Mouse (Mus musculus): Measurements from ENCODE around the gene Ms4a4b. TPM values are rescaled to one million over a fixed set of nuclear protein-coding genes. Genes with fewer than 3 reads are reported as not detected.
"Not testable (repeated sequence)": the region's sequence is repeated elsewhere in the genome, so short reads cannot be mapped to it uniquely, and the experiment has no call there.

Ms4a4b gene
- polyA plus RNA-seq (2012; rRNA removed), result 4.2 and 5.4 TPM in 2 replicates

- DNase-seq (ENCODE audit: low read depth, low spot score), result no peak
These were observed at the start of gene Ms4a4b for GRCm38 (mm10) chr19:11443338-11443737. Gene Ms4a4b, plus strand, starts transcription at chr19:11443553.

- DNase-seq (ENCODE audit: low read depth, low spot score), result no peak
These were observed 47.6 kb upstream of the Ms4a4b start for GRCm38 (mm10) chr19:11395769-11396168.

- 86% methylated on average over 3 of the region's 3 CpGs for WGBS
- DNase-seq (ENCODE audit: low read depth, low spot score), result no peak
These were observed 38.8 kb upstream of the Ms4a4b start, which contains the start of gene Ms4a4c for GRCm38 (mm10) chr19:11404527-11404926. Gene Ms4a4c, plus strand, starts transcription at chr19:11404770.

GRCm38 (mm10) chr19:11407428-11407827 is 35.9 kb upstream of the Ms4a4b start:
- DNase-seq (ENCODE audit: low read depth, low spot score), result no peak

- DNase-seq (ENCODE audit: low read depth, low spot score), result no peak
- 92% methylated on average over 1 of the region's 1 CpGs for WGBS
These were observed 34.8 kb upstream of the Ms4a4b start for GRCm38 (mm10) chr19:11408591-11408990.

- no peak for DNase-seq (ENCODE audit: low read depth, low spot score)
- WGBS, result 80% methylated on average over 1 of the region's 1 CpGs
These were observed 31.7 kb upstream of the Ms4a4b start for GRCm38 (mm10) chr19:11411640-11412039.

GRCm38 (mm10) chr19:11414084-11414483 is 29.3 kb upstream of the Ms4a4b start:
- DNase-seq (ENCODE audit: low read depth, low spot score), result no peak
- WGBS, result 88% methylated on average over 1 of the region's 1 CpGs

GRCm38 (mm10) chr19:11415581-11415980 is 27.8 kb upstream of the Ms4a4b start:
- 62% methylated on average over 3 of the region's 3 CpGs for WGBS
- no peak for DNase-seq (ENCODE audit: low read depth, low spot score)

GRCm38 (mm10) chr19:11418865-11419264 is 24.5 kb upstream of the Ms4a4b start:
- 71% methylated on average over 3 of the region's 3 CpGs for WGBS
- not testable (repeated sequence) for DNase-seq (ENCODE audit: low read depth, low spot score)

- not testable (repeated sequence) for DNase-seq (ENCODE audit: low read depth, low spot score)
These were observed 12.1 kb upstream of the Ms4a4b start for GRCm38 (mm10) chr19:11431209-11431608.

GRCm38 (mm10) chr19:11435058-11435834 is 8.1 kb upstream of the Ms4a4b start:
- WGBS, result 83% methylated on average over 4 of the region's 4 CpGs
- no peak for DNase-seq (ENCODE audit: low read depth, low spot score)

More at GRCm38 (mm10) chr19:11431209-11431608, 12.1 kb upstream of the Ms4a4b start:
- WGBS, result 72% methylated on average over 1 of the region's 1 CpGs

- 76% methylated on average over 5 of the region's 5 CpGs for WGBS
- no peak for DNase-seq (ENCODE audit: low read depth, low spot score)
These were observed 611 bp downstream of the Ms4a4b start for GRCm38 (mm10) chr19:11443964-11444363.

- DNase-seq (ENCODE audit: low read depth, low spot score), result no peak
- WGBS, result 84% methylated on average over 2 of the region's 2 CpGs
These were observed 3.9 kb downstream of the Ms4a4b start for GRCm38 (mm10) chr19:11447238-11447637.

- DNase-seq (ENCODE audit: low read depth, low spot score), result not testable (repeated sequence)
- 41% methylated on average over 4 of the region's 4 CpGs for WGBS
These were observed 15.7 kb downstream of the Ms4a4b start for GRCm38 (mm10) chr19:11459041-11459440.

- not testable (repeated sequence) for DNase-seq (ENCODE audit: low read depth, low spot score)
- 30% methylated on average over 1 of the region's 1 CpGs for WGBS
These were observed 21.4 kb downstream of the Ms4a4b start for GRCm38 (mm10) chr19:11464795-11465194.

- no peak for DNase-seq (ENCODE audit: low read depth, low spot score)
- 28% methylated on average over 5 of the region's 5 CpGs for WGBS
These were observed 23.1 kb downstream of the Ms4a4b start for GRCm38 (mm10) chr19:11466471-11466870.

- 74% methylated on average over 1 of the region's 1 CpGs for WGBS
- DNase-seq (ENCODE audit: low read depth, low spot score), result not testable (repeated sequence)
These were observed 25.0 kb downstream of the Ms4a4b start for GRCm38 (mm10) chr19:11468361-11468760.

GRCm38 (mm10) chr19:11469215-11469614 is 25.9 kb downstream of the Ms4a4b start, which contains the start of gene Ms4a6c:
Gene Ms4a6c, plus strand, starts transcription at chr19:11469366.
- DNase-seq (ENCODE audit: low read depth, low spot score), result not testable (repeated sequence)
- 82% methylated on average over 4 of the region's 4 CpGs for WGBS

- no peak for DNase-seq (ENCODE audit: low read depth, low spot score)
- WGBS, result 80% methylated on average over 2 of the region's 2 CpGs
These were observed 36.4 kb downstream of the Ms4a4b start for GRCm38 (mm10) chr19:11479714-11480113.

GRCm38 (mm10) chr19:11482684-11483083 is 39.3 kb downstream of the Ms4a4b start:
- no peak for DNase-seq (ENCODE audit: low read depth, low spot score)
- 85% methylated on average over 2 of the region's 2 CpGs for WGBS

- no peak for DNase-seq (ENCODE audit: low read depth, low spot score)
- WGBS, result 59% methylated on average over 4 of the region's 4 CpGs
These were observed 40.6 kb downstream of the Ms4a4b start for GRCm38 (mm10) chr19:11483941-11484340.

Data from large intestine, adult 2 months (tissue).